Mouse (Mus musculus): ENCODE measurements around the gene Eepd1.

The Eepd1 gene

GRCm38 (mm10) chr9:25490278-25491145 lies 9.2 kb downstream of the Eepd1 start:
- no peak for DNase-seq

GRCm38 (mm10) chr9:25493918-25494317 lies 12.6 kb downstream of the Eepd1 start:
- no peak for DNase-seq

GRCm38 (mm10) chr9:25495601-25496000 lies 14.3 kb downstream of the Eepd1 start:
- no peak for DNase-seq

- DNase-seq = no peak
Measured at GRCm38 (mm10) chr9:25496196-25496595, 14.8 kb downstream of the Eepd1 start.

- DNase-seq = no peak
Measured at GRCm38 (mm10) chr9:25496703-25497102, 15.4 kb downstream of the Eepd1 start.

GRCm38 (mm10) chr9:25498770-25499169 lies 17.4 kb downstream of the Eepd1 start:
- no peak for DNase-seq

- DNase-seq = no peak
Measured at GRCm38 (mm10) chr9:25499306-25499705, 18.0 kb downstream of the Eepd1 start.

GRCm38 (mm10) chr9:25500031-25500430 lies 18.7 kb downstream of the Eepd1 start:
- DNase-seq = no peak

- no peak for DNase-seq
Measured at GRCm38 (mm10) chr9:25508825-25509224, 27.5 kb downstream of the Eepd1 start.

- DNase-seq = no peak
Measured at GRCm38 (mm10) chr9:25510572-25510971, 29.2 kb downstream of the Eepd1 start.

- DNase-seq = peak; percentile 49
Measured at GRCm38 (mm10) chr9:25513050-25513449, 31.7 kb downstream of the Eepd1 start.

GRCm38 (mm10) chr9:25513556-25513955 lies 32.2 kb downstream of the Eepd1 start:
- DNase-seq = peak; percentile 51

- no peak for DNase-seq
Measured at GRCm38 (mm10) chr9:25516640-25517039, 35.3 kb downstream of the Eepd1 start.

- DNase-seq = no peak
Measured at GRCm38 (mm10) chr9:25517982-25518381, 36.6 kb downstream of the Eepd1 start.

- DNase-seq = peak; percentile 28
Measured at GRCm38 (mm10) chr9:25519193-25519592, 37.8 kb downstream of the Eepd1 start.

- peak; percentile 31 for DNase-seq
Measured at GRCm38 (mm10) chr9:25520826-25521225, 39.5 kb downstream of the Eepd1 start.

GRCm38 (mm10) chr9:25521825-25522224 lies 40.5 kb downstream of the Eepd1 start:
- no peak for DNase-seq

- DNase-seq = no peak
Measured at GRCm38 (mm10) chr9:25526516-25526915, 45.2 kb downstream of the Eepd1 start.

GRCm38 (mm10) chr9:25526927-25527337 lies 45.6 kb downstream of the Eepd1 start:
- no peak for DNase-seq

- no peak for DNase-seq
Measured at GRCm38 (mm10) chr9:25527359-25528038, 46.2 kb downstream of the Eepd1 start.

- no peak for DNase-seq
Measured at GRCm38 (mm10) chr9:25531627-25532026, 50.3 kb downstream of the Eepd1 start.

- no peak for DNase-seq
Measured at GRCm38 (mm10) chr9:25532105-25532504, 50.8 kb downstream of the Eepd1 start.

GRCm38 (mm10) chr9:25535487-25535886 lies 54.1 kb downstream of the Eepd1 start:
- DNase-seq = no peak

- no peak for DNase-seq
Measured at GRCm38 (mm10) chr9:25539461-25539860, 58.1 kb downstream of the Eepd1 start.
